Mouse (Mus musculus) granulocyte monocyte progenitor cell, adult 5-6 weeks (primary cell): ENCODE results near the gene Mfsd4a. TPM values are rescaled to one million over a fixed set of nuclear protein-coding genes. Genes with fewer than 3 reads are reported as not detected.
A peak's percentile ranks its signal among the peaks of the same experiment; 100 is the strongest.

Source experiments
- ATAC-seq: replicated peaks from 2 replicates; pipeline ENCODE4 v1.8.0; 2016; ENCODE audit warnings: mild to moderate bottlenecking, moderate TSS enrichment, inconsistent platforms; ENCODE audit not compliant: poor library complexity, severe bottlenecking
- total RNA-seq, 2 experiments: library from RNA; stranded (forward) in 1 of 2; stranded (reverse) in 1 of 2; fragments of 200-712, 200-1000 nt in 1 of 2; fragments of >200 nt in 1 of 2; fragmentation: Nextera tagmentation in 1 of 2; gene quantifications; 2 replicates each; pipeline ENCODE4 v1.2.3; 2014 to 2017

The Mfsd4a gene
- total RNA-seq, 2 experiments from 2014 or later = 4.8 TPM; not detected in 1

GRCm38 (mm10) chr1:131993169-131994040 lies 74.5 kb downstream of the Mfsd4a start:
- ATAC-seq = peak; percentile 57

DNA sequence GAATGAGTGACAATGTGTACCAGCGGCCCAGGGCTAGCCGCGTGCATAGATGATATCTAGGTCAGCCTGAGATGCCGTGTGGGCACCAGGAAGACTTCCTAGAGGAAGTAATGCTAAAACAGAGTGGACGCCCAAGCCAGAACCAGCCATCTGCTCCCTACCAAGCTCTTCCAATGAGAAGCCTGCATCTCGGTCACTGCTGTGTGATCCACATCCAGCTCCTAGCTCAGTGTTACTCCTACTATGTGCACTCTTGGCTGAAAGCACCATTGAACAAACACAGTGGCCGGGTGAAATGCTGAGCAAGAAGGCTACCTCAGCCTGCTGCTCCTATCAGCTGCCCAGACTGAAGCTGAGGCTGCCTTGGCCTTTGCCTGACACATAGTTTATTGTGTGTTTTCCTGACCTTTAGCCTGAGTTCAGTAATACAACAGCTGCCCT lies 75.3 kb downstream of the Mfsd4a start:
- ATAC-seq = 0 out of 2 replicates have a peak, but pooled peaks have one; percentile 17

DNA sequence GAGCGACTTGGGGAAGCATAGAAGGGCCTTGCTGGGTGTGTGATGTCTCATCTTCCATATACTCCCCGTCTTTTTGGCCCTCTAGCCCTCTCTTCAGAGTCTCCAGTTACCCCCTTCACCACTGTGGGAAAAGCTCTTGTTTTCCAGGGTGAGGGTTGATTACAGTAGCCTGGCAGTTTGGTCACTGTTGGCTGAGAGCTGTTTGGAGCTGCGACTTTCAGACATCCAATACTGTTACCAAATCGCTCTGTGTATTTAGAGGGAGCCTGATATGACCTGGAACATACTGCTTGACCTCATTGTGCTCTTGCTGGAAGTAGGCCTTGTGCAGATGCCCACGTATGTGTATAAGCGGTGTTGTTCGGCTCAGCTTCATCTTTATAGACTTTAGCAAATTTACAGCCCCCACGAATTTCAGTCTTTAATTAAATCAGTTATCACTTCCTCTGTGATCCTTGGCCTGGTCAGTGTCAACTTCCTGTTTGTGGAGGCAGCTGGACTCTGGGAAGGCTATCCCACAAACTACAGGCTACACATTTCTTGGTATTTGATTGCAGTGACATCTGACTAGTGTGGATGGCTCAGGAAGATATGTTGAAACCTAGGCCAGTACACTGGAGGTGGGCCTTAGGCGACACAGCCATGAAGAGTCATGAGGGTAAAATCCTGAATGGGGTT lies 77.6 kb downstream of the Mfsd4a start:
- ATAC-seq = peak; percentile 50

DNA sequence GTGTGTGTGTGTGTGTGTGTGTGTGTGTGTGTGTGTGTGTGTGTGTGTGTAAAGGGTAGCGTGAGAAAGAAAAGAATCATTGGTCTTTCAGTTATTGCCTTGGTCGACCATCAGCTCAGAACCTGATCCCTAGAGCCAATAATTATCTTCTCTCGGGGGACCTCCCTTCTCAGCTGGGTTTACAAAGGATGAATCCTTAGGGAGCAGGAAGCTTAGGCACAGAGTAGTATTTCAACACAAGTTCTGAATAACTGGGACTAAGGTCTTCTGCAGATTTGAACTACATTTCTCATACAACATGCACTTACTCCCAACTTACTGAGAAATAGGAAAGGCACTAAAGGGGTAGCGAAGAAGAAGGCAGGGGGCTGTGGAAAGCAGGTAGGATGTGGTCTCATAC lies 78.4 kb downstream of the Mfsd4a start:
- no peak for ATAC-seq

DNA sequence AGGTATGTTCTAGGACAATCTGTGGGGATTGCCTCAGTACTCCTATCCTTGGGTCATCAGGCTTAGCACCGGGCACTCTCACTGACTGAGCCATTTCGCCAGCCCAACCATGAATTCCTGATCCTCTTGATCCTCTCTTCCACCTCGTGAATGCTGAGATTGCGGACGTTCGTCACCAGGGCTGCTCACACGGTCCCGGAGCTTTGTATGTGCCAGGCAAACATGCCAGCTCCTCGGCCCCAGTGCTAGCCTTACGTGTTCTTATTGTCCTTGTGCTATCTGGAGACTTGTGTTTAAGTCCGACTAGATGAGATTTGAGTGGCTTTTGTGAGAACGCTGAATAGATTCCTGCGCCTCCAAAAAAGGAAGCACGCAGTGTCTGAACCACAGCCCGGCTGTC lies 80.4 kb downstream of the Mfsd4a start:
- ATAC-seq = no peak

DNA sequence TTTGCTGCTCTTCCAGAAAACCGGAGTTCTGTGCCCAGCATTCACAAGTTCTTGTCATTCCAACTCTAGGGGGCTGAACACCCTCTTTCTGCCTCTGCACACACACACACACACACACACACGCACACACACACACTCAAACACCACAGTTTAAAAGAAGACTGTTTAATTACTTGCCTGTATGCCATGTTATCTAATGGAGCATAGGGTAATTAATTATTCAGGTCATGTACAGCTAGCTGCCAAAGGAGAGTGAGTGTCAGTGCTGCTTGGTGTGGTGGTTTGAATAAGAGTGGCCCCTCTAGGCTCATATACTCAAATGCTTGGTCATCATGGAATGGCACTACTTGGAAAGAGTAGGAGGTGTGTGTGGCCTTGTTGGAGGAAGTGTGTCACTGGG lies 84.1 kb downstream of the Mfsd4a start:
- no peak for ATAC-seq

GRCm38 (mm10) chr1:131982907-131983306 lies 85.0 kb downstream of the Mfsd4a start:
- ATAC-seq = peak; percentile 89

- ATAC-seq = peak; percentile 89
Observed at GRCm38 (mm10) chr1:131981378-131982013, 86.4 kb downstream of the Mfsd4a start.

GRCm38 (mm10) chr1:131980471-131980870 lies 87.4 kb downstream of the Mfsd4a start:
- no peak for ATAC-seq

- ATAC-seq = no peak
Observed at GRCm38 (mm10) chr1:131976886-131977285, 91.0 kb downstream of the Mfsd4a start.

DNA sequence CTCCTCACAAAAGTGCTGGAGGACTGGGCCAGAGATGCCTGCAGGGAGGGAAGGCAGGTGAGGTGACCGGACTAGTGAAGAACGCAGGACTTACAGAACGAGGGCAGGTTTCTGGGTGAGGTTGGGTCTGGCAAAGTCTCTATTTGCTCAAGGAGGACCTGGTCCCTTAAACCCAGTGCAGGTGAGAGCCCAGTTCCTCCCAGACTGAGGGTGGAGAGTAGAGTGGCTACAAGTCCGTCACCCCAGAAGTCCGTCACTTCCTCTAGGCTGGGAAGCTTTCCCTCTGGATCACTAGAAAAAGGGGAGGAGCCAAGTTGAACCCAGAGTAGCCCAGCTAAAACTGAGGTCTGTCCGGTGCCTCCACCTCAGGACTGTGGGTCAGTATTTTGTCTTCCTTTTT lies 93.9 kb downstream of the Mfsd4a start:
- no peak for ATAC-seq

Other genes with a start within 250 kb of the Mfsd4a start
- gene Slc41a1, start 240.6 kb downstream of the Mfsd4a start, total RNA-seq (2014; fragmentation: Nextera tagmentation) = 8.0 and 11.0 TPM in 2 replicates
- 3.1 and 7.4 TPM in 2 replicates for gene Slc41a1, start 240.6 kb downstream of the Mfsd4a start, total RNA-seq (2017)
- gene Rab29, start 200.8 kb downstream of the Mfsd4a start, total RNA-seq (2014; fragmentation: Nextera tagmentation) = 20.2 and 22.2 TPM in 2 replicates
- gene Rab29, start 200.8 kb downstream of the Mfsd4a start, total RNA-seq (2017) = 22.9 and 26.2 TPM in 2 replicates
- gene Nucks1, start 157.5 kb downstream of the Mfsd4a start, total RNA-seq (2014; fragmentation: Nextera tagmentation) = 147 and 170 TPM in 2 replicates
- 341 and 364 TPM in 2 replicates for gene Nucks1, start 157.5 kb downstream of the Mfsd4a start, total RNA-seq (2017)
- 1.1 and 4.0 TPM in 2 replicates for gene Slc45a3, start 105.1 kb downstream of the Mfsd4a start, total RNA-seq (2014; fragmentation: Nextera tagmentation)
- 0.65 and 0.82 TPM in 2 replicates for gene Slc45a3, start 105.1 kb downstream of the Mfsd4a start, total RNA-seq (2017)
- gene Elk4, start 60.5 kb downstream of the Mfsd4a start, total RNA-seq (2014; fragmentation: Nextera tagmentation) = 83.3 and 104 TPM in 2 replicates
- gene Elk4, start 60.5 kb downstream of the Mfsd4a start, total RNA-seq (2017) = 51.9 and 63.8 TPM in 2 replicates
- gene Cdk18, start 71.6 kb upstream of the Mfsd4a start, total RNA-seq (2014; fragmentation: Nextera tagmentation) = 4.0 and 6.5 TPM in 2 replicates
- gene Cdk18, start 71.6 kb upstream of the Mfsd4a start, total RNA-seq (2017) = 0.36 and 0.43 TPM in 2 replicates
- gene Lemd1, start 123.4 kb upstream of the Mfsd4a start, total RNA-seq (2014; fragmentation: Nextera tagmentation) = not detected in 2 replicates
- gene Lemd1, start 123.4 kb upstream of the Mfsd4a start, total RNA-seq (2017) = not detected in 2 replicates
- gene AC124108.1, start 123.4 kb upstream of the Mfsd4a start, total RNA-seq (2014; fragmentation: Nextera tagmentation) = not detected in 2 replicates
- not detected in 2 replicates for gene AC124108.1, start 123.4 kb upstream of the Mfsd4a start, total RNA-seq (2017)
- gene Gm10188, start 161.7 kb upstream of the Mfsd4a start, total RNA-seq (2014; fragmentation: Nextera tagmentation) = not detected in 2 replicates
- gene Gm10188, start 161.7 kb upstream of the Mfsd4a start, total RNA-seq (2017) = not detected in 2 replicates
- gene Klhdc8a, start 230.6 kb upstream of the Mfsd4a start, total RNA-seq (2014; fragmentation: Nextera tagmentation) = not detected in 2 replicates
- gene Klhdc8a, start 230.6 kb upstream of the Mfsd4a start, total RNA-seq (2017) = not detected in 2 replicates
- 37.2 and 40.4 TPM in 2 replicates for gene Nuak2, start 248.1 kb upstream of the Mfsd4a start, total RNA-seq (2014; fragmentation: Nextera tagmentation)
- 19.3 and 21.7 TPM in 2 replicates for gene Nuak2, start 248.1 kb upstream of the Mfsd4a start, total RNA-seq (2017)